Mouse (Mus musculus) heart, embryonic 11.5 days (tissue): ENCODE measurements around the gene Taf4. TPM values are rescaled to one million over a fixed set of nuclear protein-coding genes. Genes with fewer than 3 reads are reported as not detected.

Source experiments
- ATAC-seq: fragments of 200-750 bp; cut with Nextera tagmentation; replicated peaks from 2 replicates; pipeline ENCODE4 v1.8.0; 2017; ENCODE audit warnings: moderate library complexity; ENCODE audit not compliant: insufficient number of reproducible peaks, low FRiP score, low TSS enrichment
- H3K27ac ChIP-seq: fragments of 300-500 bp; sonication (generic); 2 replicates; pipeline ENCODE4 v1.5.1; 2014; ENCODE audit warnings: mild to moderate bottlenecking, low read depth, low read length
- H3K27me3 ChIP-seq: fragments of 300-500 bp; sonication (generic); 2 replicates; pipeline ENCODE4 v1.6.1; 2014; ENCODE audit warnings: mild to moderate bottlenecking, low read length, mixed read lengths; ENCODE audit not compliant: control insufficient read depth, insufficient read depth
- H3K36me3 ChIP-seq: fragments of 300-500 bp; sonication (generic); 2 replicates; pipeline ENCODE4 v1.6.1; 2014; ENCODE audit warnings: mild to moderate bottlenecking, low read length, moderate library complexity, mixed read lengths; ENCODE audit not compliant: control insufficient read depth, insufficient read depth
- H3K4me1 ChIP-seq: fragments of 300-500 bp; sonication (generic); 2 replicates; pipeline ENCODE4 v1.6.1; 2014; ENCODE audit warnings: low read length; ENCODE audit not compliant: control insufficient read depth, insufficient read depth
- H3K4me2 ChIP-seq: fragments of 300-500 bp; sonication (generic); 2 replicates; pipeline ENCODE4 v1.6.1; 2014; ENCODE audit warnings: mild to moderate bottlenecking, moderate library complexity
- H3K4me3 ChIP-seq: fragments of 300-500 bp; sonication (generic); 2 replicates; pipeline ENCODE4 v1.5.1; 2014; ENCODE audit warnings: low read depth, low read length
- H3K9ac ChIP-seq: fragments of 300-500 bp; sonication (generic); 2 replicates; pipeline ENCODE4 v1.6.1; 2014; ENCODE audit warnings: mild to moderate bottlenecking, low read depth, low read length, moderate library complexity
- H3K9me3 ChIP-seq: fragments of 300-500 bp; sonication (generic); replicated peaks from 2 replicates; pipeline ENCODE4 v1.6.1; 2016; ENCODE audit warnings: low read length; ENCODE audit not compliant: control insufficient read depth
- WGBS: fragments of 180-500 bp; shearing (Covaris S2); extraction: QIAGEN DNeasy Blood & Tissue Kit; methylation state at CpG from one replicate; pipeline ENCODE4 v1.1.7; 2014; ENCODE audit not compliant: insufficient replicate concordance; 5-methylcytosine and 5-hydroxymethylcytosine counted together
- polyA plus RNA-seq: library from polyadenylated mRNA; unstranded; fragments of >200 nt; fragmentation: Nextera tagmentation; extraction: Ambion mirVana; gene quantifications from 2 replicates; pipeline ENCODE4 v1.2.1, GENCODE M21; 2014

Gene Taf4
- polyA plus RNA-seq, 1 experiment from 2014 or later: 4.2 TPM

GRCm38 (mm10) chr2:179989098-179989497 is 12.7 kb upstream of the Taf4 start:
- ATAC-seq: no peak
- no peaks in the 10 kb centered on the region for H3K36me3 ChIP-seq
- H3K4me1 ChIP-seq: peaks cover 15% of the 10 kb centered on the region
- H3K27ac ChIP-seq: no peak overlapping the region
- no peak overlapping the region for H3K9ac ChIP-seq
- no peaks in the 10 kb centered on the region for H3K9me3 ChIP-seq
- no peaks in the 10 kb centered on the region for H3K27me3 ChIP-seq
- H3K4me3 ChIP-seq: no peak overlapping the region
- 59% methylated on average over 1 of the region's 1 CpGs for WGBS
- H3K4me2 ChIP-seq: no peak overlapping the region

- no peak overlapping the region for H3K9ac ChIP-seq
- no peak overlapping the region for H3K4me3 ChIP-seq
- no peaks in the 10 kb centered on the region for H3K36me3 ChIP-seq
- no peaks in the 10 kb centered on the region for H3K9me3 ChIP-seq
- H3K4me1 ChIP-seq: peaks cover 16% of the 10 kb centered on the region
- no peaks in the 10 kb centered on the region for H3K27me3 ChIP-seq
- H3K27ac ChIP-seq: no peak overlapping the region
- no peak for ATAC-seq
- WGBS: 62% methylated on average over 10 of the region's 10 CpGs
- no peak overlapping the region for H3K4me2 ChIP-seq
Measured at GRCm38 (mm10) chr2:179986437-179987022, 10.1 kb upstream of the Taf4 start.

GRCm38 (mm10) chr2:179985695-179986094 is 9.2 kb upstream of the Taf4 start:
- peaks cover 16% of the 10 kb centered on the region for H3K4me1 ChIP-seq
- no peak overlapping the region for H3K9ac ChIP-seq
- WGBS: 74% methylated on average over 1 of the region's 1 CpGs

GRCm38 (mm10) chr2:179984830-179985229 is 8.4 kb upstream of the Taf4 start:
- Histone ChIP-seq H3K9ac (no peak overlapping the region), H3K4me2 (peak overlapping the region; percentile 14), H3K4me3 (no peak overlapping the region), H3K27ac (no peak overlapping the region), H3K9me3 (no peaks in the 10 kb centered on the region), H3K36me3 (no peaks in the 10 kb centered on the region), H3K27me3 (no peaks in the 10 kb centered on the region), H3K4me1 (peaks cover 16% of the 10 kb centered on the region)
- no peak for ATAC-seq
- WGBS: 19% methylated on average over 7 of the region's 7 CpGs

More at GRCm38 (mm10) chr2:179985695-179986094, 9.2 kb upstream of the Taf4 start:
- Histone ChIP-seq H3K4me2 (no peak overlapping the region), H3K27me3 (no peaks in the 10 kb centered on the region), H3K36me3 (no peaks in the 10 kb centered on the region), H3K27ac (no peak overlapping the region), H3K4me3 (no peak overlapping the region), H3K9me3 (no peaks in the 10 kb centered on the region)
- no peak for ATAC-seq

GRCm38 (mm10) chr2:179982715-179983114 is 6.3 kb upstream of the Taf4 start:
- Histone ChIP-seq H3K9me3 (no peaks in the 10 kb centered on the region), H3K36me3 (no peaks in the 10 kb centered on the region), H3K27me3 (no peaks in the 10 kb centered on the region), H3K9ac (no peak overlapping the region), H3K4me1 (peaks cover 19% of the 10 kb centered on the region), H3K4me2 (no peak overlapping the region), H3K27ac (no peak overlapping the region), H3K4me3 (no peak overlapping the region)
- ATAC-seq: no peak
- 81% methylated on average over 3 of the region's 3 CpGs for WGBS

- Histone ChIP-seq H3K27ac (no peak overlapping the region), H3K9ac (no peak overlapping the region), H3K4me1 (peaks cover 23% of the 10 kb centered on the region), H3K4me3 (no peak overlapping the region), H3K9me3 (no peaks in the 10 kb centered on the region), H3K36me3 (no peaks in the 10 kb centered on the region), H3K4me2 (no peak overlapping the region), H3K27me3 (no peaks in the 10 kb centered on the region)
- WGBS: 39% methylated on average over 4 of the region's 4 CpGs
- ATAC-seq: no peak
Measured at GRCm38 (mm10) chr2:179980616-179981015, 4.2 kb upstream of the Taf4 start.

GRCm38 (mm10) chr2:179979836-179980235 is 3.4 kb upstream of the Taf4 start:
- Histone ChIP-seq H3K27ac (no peak overlapping the region), H3K36me3 (no peaks in the 10 kb centered on the region), H3K27me3 (no peaks in the 10 kb centered on the region), H3K4me2 (no peak overlapping the region), H3K9ac (no peak overlapping the region), H3K4me3 (no peak overlapping the region), H3K9me3 (no peaks in the 10 kb centered on the region), H3K4me1 (peaks cover 19% of the 10 kb centered on the region)
- 63% methylated on average over 8 of the region's 8 CpGs for WGBS
- ATAC-seq: no peak

GRCm38 (mm10) chr2:179978250-179978649 is 1.8 kb upstream of the Taf4 start:
- H3K9ac ChIP-seq: no peak overlapping the region
- H3K27ac ChIP-seq: no peak overlapping the region
- no peaks in the 10 kb centered on the region for H3K9me3 ChIP-seq
- no peaks in the 10 kb centered on the region for H3K36me3 ChIP-seq
- WGBS: 87% methylated on average over 3 of the region's 3 CpGs
- no peak overlapping the region for H3K4me3 ChIP-seq
- no peaks in the 10 kb centered on the region for H3K27me3 ChIP-seq
- no peak for ATAC-seq
- no peak overlapping the region; the same call in 1 of the 2 replicates for H3K4me2 ChIP-seq
- peaks cover 26% of the 10 kb centered on the region for H3K4me1 ChIP-seq

- no peaks in the 10 kb centered on the region for H3K9me3 ChIP-seq
- peak overlapping the region; percentile 81 for H3K4me3 ChIP-seq
- no peaks in the 10 kb centered on the region for H3K27me3 ChIP-seq
- H3K27ac ChIP-seq: peak overlapping the region; percentile 81; the same call in 1 of the 2 replicates
- H3K4me1 ChIP-seq: peaks cover 33% of the 10 kb centered on the region
- peak overlapping the region; percentile 87 for H3K9ac ChIP-seq
- no peaks in the 10 kb centered on the region for H3K36me3 ChIP-seq
- H3K4me2 ChIP-seq: peak overlapping the region; percentile 100
- ATAC-seq: no peak
- WGBS: 11% methylated on average over 10 of the region's 10 CpGs
Measured at GRCm38 (mm10) chr2:179977344-179978025, 1.0 kb upstream of the Taf4 start.
